Mouse (Mus musculus): ENCODE results near the gene Rtl10.

Rtl10 gene

DNA sequence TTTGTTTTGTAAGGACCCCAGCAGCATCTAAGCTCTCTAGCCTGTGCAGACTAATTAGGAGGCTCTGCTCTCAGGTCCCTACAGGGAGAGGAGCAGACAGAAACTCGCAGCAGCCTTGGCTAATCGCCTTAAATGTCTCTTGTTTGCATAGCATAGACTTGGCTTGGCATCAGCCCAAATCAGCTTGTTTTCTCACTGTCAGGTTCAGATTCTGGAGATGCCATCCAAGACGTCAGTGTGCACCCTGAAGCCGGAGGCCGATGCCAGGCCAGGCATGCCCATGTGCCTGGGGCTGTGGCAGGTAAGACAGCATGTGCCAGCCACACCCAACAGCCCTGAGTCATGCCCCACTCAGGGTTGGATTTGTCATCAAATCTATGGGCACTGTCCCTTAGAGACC lies 49.2 kb downstream of the Rtl10 start:
- DNase-seq (ENCODE audit: low spot score), result no peak
